Mouse (Mus musculus): Measurements from ENCODE around the gene Hs2st1. TPM values are rescaled to one million over a fixed set of nuclear protein-coding genes. Genes with fewer than 3 reads are reported as not detected.

The Hs2st1 gene
- polyA plus RNA-seq, 2 experiments from 2014 or later = 1.9 to 3.3 TPM

DNA sequence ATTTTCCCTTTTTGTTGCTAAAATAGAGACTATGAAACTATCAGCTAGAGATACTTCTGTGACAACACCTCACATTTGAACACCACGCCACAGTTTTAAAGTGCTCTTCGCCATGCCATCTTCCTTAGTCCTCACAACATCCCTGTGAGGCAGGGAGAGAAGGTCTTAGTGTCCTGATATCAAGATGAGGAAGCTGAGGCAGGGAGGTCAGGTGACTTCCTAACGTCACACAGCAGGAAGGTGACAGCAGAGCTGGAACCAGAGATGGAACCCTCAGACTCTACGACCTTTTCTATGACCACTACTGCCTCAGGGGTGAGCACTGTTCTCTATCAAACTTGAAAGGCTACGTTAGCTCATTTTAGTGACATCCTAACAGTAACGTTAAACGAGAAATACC lies 136.9 kb downstream of the Hs2st1 start:
- no peak for ATAC-seq

DNA sequence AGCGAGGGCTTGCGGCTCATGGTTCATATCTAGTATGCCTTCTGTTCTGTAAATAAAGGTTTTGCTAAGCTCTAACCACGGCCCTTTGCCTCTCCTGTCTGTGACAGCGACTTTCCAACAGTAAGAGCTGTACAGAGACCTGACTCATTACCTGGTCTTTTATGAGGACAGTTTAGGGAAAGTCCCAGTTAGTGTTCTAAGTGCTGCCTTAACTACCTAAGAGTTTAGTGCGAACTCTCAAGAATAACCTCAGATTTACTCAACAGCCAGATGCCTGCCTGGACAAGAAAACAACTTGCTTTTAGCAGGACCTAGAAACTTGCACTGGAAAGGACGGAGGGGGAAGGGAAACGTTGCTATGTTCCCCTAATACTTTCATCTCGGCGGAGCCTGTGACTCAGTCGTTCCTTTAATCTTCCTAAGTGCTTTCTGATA lies 137.8 kb downstream of the Hs2st1 start:
- peak; percentile 84 for ATAC-seq

DNA sequence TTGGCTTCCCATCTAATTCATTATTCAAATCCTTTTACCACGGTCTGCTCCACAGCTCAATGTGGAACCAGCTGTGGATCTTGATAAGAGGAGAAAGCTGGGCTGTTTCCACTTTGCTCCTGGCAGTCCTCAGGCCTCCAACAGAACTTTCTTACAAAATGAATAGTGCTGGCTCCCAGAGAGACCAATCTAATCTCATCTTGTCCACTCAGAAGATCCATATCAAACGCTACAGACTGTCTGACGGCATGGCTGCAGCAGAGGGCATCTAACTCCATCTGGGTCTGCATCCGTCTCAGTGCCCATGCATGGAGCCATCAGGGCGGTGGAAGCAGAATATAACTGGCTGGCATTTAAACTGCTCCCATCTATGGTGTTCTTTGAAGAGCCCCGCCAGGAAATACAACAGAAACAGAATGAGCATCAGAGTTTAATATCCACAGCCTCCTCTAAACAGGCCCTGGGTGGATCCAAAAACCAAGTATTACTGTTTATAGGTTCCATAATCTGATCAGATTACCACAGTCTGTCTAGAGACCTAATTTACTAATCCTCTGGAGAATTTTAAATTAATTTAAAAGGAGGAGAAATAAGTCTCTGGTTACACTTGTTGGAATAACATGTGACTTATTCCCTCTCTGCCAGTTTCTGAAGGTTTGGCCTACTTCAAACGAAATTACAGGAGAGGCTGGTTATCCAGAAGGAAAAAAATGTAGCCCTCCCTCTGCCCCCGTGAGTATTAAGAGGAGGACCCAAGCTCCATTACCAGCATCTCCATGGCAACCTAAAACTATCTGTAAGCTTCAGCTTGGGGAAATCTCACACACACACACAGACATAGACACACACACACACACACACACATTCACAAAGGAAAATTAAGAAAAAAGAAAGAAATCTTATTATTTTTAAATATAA lies 141.2 kb downstream of the Hs2st1 start:
- ATAC-seq = no peak

DNA sequence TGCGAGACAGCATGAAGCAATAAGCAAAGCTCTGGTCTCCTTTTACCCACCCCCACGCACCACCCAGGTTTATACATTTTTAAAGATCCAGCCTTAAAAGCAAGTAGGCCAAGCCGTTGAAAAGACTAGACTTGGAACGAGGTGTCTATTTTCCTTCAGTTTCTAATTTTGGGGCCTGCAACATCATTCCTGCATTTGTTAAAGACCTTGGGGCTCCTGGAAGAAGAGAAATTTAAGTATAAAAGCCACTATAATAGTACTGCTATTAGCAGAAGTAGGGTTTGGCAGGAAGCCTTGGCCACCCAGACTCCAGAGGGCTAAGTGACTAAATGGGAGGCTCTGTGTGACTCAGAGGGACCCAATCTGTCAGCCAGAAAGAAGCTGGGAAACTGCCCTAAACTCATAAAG lies 144.9 kb downstream of the Hs2st1 start:
- no peak for ATAC-seq

DNA sequence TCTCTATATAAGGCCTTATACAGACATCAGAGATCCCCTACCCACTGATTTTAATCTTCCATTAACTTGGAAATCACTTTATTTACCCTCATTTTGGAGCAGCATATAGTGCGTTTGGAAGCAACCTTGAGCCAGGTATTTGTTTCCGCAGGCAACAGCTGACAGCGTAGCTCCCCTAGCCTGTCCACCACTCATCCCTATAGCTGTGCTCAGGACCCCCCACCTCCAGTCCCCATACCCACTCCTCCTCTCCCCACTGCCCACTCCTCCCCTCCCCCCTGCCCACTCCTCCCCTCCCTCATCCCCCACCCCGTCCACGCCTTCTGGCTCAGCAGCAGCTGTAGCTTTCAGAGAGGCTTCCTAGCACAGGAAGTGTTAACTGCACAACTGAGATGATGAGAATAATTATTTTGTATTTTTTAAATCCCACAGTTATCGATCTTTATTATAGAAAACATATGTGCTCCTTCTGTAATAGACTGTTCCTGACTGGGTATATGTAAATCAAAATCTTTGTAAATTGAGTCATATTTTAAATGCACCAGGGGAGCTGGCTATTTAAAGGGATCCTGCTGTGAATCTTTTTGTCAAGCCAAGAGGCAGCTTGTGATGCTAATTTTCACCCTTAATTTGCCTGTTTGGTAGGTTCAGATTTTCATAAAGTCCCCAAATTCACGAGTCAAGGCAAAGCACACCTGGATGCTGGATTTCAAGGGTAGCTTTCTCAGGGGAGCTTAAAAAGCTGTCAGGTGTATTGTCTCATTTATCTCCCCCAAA lies 148.4 kb downstream of the Hs2st1 start:
- no peak for ATAC-seq

DNA sequence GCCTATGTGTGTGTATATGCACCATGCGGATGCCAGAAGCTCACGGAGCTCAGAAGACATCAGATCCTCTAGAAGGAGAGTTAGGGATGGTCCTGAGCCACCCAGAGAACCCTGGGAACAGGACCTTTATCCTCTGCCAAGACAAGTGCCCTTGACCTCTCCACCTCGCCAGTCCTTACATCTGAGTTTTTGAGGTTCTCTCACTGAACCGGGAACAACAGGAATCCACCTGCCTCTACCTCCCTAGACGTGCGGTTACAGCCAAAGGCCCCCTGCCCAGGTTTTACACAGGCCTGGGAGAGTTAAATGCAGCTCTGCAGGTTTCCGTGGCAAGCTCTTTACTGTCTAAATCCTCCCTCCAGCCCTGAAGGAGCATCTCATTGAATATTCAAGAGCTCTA lies 156.2 kb downstream of the Hs2st1 start:
- ATAC-seq = no peak

DNA sequence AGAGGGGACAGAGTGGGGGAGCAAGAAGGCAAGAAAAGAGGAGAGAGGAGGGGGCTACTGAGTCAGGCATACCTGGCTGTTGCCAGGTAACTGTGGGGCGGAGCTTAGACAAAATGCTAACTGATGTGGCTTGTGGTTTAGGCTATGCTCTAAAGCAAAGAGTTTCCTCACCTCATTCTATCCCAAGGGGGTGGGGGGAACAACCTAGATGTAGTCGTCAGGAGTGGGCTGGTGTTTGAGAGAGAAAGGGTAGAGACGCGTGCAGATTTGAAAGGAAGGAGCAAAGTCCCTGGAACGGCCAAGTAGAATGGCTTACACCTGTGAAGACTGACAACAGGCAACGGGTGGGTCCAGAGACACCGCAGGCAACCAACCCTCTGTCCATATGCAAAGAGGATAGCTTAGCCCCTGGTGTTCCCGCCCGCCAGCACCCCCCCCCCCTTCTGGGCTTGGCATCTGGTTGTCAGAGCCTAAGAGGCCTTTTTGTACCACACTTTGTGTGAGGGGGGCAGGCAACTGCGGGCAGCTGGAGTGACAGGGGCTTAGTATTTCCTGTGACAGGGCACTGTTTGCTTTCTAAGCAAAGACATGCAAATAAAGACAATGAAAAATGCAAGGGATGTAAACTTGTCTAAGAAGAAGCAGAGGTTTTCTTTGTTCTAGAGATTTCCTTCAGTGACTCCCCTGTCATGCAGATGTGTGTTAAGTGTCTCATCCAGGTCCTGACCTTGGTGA lies 157.3 kb downstream of the Hs2st1 start:
- peak; percentile 82 for ATAC-seq

DNA sequence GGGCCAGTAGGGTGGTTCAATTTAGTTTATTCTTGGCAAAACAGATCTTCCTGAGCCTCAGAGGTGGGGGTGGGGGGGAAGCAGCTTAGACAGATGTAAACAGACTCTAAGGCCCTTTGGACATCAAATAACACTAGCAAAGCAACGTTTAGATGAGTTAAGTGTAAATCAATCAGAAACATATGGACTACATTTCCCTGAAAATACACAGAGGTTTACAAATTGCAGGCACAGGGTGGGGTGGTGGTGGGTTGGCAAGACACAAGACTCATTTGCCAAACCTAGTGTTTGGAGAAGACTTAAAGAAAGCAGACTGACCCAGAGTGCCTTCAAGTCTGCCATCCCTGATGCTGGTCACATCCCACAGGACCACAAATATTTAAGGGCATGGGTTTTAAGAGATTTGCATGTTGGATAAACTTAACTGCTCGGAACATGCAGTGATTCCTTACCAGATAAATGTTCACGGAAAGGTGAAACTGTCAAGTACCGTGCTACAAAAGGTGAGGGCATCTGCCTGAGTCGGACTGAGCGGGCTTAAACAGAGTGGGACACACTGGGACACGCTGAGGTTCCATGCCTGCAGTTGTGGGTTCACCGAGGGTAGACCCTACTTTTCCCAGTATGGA lies 158.2 kb downstream of the Hs2st1 start:
- ATAC-seq = no peak

DNA sequence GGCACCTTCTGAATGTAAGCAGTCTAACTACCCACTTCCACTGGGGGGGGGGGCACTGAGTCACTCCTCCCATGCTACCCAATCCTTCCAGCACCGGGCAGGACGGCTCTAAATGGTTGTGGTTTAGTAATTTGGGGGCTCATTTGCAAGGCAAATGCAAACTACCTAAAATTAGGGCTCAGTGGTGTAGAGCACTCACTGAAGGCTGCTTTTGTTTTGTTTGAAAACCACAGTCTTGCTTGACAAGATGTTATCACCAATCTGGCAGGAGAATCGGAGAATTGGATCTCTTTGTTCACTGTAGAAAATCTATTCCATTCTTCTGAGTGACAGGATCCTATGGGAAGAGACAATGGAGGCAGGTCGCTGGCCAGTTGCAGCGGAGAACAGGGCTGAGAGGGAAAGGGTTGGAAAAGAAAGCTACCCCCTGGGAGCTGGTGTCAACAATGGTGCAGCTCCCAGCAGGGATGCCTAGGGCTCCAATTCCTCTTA lies 158.9 kb downstream of the Hs2st1 start:
- no peak for ATAC-seq

DNA sequence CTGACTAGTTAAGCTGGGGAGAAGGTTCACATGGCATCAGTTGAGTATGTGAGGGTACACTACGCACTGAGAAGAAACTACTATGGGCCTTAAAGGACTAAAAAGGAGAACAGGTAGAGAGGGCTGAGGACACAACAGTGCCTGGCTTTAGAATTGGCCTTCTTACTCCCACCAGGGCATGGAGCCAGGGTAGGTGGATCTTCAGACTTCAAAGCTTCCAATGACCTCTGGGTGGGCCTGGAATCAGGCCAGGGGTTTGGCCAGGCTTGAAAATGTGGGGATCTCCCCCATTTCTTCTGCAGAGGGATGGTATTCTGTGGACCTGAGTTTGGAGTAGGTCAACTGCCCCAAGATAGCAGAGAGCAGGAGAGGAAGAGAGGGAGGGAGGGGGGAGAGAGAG lies 161.0 kb downstream of the Hs2st1 start:
- no peak for ATAC-seq

DNA sequence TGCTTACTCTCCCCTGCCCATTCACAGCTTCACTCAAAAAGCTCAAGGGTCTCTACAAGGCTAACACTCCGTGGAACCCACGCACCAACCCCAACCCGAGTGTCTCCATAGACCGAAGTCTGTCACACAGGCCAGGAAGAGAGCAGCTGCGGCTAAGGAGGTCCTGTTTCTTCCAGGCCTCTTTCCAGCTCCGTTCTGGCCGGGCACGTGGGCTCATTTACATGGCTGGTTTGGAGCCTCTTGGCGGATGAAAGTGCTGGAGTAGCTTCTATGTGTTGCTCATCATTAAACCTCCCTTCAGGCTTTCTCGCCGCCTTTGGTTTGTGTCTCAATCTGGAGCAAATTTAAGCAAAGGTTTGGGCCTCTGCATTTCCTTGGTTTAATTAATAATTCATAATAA lies 164.7 kb downstream of the Hs2st1 start:
- no peak for ATAC-seq

DNA sequence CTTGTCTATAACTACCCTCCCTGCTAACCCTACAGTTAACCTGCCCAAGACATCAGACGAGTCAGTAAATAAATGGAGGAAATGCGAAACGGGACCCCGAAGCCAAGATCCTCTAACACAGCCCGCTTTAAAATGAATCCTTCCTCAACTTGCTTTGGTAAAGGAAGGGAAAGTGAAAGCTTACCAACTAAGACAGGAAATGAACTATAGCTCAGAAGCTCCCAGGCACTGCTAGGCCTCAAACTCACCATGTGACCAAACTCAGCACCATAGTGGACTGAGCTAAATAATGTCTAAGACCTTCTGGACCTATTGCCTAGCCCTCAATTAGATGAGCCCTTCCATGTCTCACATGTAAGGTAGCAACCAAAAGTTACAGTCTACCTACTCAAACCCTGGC lies 168.7 kb downstream of the Hs2st1 start:
- peak; percentile 80 for ATAC-seq

DNA sequence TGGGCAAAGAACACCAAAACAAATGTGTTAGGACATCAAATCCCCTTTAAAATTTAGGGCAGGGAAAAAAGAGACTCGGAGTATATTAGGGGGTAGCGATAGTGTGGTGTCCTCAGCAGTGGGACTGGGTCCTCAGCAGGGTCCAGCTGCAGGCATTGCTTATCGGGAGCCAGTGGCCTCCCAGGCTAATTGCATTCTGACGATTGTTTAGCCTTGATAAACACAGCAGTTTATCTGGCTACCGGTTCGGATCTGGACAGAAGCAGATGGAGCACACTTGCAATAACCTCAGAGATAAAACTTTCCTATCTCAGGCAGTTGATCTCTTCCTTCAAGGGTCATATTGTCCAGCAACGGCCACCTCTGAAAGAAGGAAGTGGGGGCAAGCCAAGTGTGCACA lies 169.1 kb downstream of the Hs2st1 start:
- ATAC-seq = no peak

DNA sequence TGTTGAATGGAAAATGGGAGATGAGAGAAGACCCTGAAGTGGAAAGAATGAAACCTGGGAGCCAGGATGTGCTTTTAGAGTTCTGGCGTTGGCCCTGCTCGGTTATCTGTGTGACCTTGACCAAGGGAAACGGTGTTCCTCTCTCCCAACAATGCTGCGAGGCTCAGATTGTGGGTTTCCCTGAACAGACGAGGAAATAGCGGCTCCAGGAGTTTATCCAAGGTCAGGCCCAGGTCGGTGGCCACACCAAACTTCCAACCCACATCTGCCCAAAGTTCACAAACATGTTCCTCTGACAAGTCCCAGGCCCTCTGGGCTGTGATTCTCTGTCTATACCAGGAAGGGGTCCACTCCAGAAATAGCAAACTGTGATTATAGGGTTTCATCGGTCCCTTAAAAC lies 169.6 kb downstream of the Hs2st1 start:
- ATAC-seq = no peak

DNA sequence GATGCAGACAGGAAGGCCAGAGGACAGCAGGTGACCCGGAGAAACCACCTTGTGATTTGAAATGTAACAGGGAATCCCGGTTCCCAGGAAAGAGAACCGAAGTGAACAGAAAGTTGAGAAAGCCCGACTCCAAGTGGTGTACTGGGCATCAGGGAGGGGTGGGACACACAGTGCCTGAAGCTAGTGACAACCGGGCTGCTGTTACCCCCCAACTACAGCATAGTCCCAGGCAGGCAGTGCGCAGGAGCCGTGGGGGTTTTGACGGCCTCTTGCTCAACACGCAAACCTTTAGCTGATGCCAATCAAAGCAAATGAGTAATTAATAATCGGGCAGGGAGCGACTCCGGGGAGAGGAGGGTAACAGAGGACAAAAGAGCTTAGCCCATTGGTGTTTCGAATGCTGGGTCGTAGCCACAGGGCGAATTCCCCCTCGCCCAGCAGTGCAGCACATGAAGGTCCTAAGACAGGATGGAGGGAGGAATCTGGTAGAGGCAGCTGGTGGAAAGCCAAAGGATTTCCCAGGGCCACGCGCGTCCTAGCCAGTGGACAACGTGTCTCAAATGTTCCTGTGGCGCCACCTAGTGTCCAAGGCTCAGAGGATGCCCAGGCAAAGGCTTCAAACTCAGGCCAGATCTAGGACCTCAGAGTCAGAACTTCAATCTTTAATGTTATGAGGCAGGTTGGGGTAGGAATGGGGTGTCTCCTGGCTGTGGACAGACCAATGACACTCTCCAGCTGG lies 170.5 kb downstream of the Hs2st1 start:
- ATAC-seq = peak; percentile 65

DNA sequence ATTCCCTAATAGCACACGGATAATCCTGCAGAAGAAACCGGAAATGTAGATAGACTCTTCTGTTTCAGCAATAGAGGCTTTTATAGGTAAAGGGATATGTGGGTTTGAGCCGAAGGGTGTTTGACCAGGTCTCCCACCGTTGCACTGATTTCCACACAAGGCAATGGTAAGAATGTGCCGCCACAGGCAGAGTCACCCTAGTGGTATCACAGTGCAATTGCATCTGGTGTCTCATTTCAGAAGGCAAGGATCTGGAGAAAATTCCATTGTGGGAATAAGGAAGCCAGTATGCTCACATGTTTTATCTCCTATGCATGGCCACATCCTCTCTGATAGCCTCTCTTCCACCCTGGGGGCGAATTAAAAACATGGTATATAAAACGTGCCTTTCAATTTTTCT lies 171.8 kb downstream of the Hs2st1 start:
- ATAC-seq = no peak

DNA sequence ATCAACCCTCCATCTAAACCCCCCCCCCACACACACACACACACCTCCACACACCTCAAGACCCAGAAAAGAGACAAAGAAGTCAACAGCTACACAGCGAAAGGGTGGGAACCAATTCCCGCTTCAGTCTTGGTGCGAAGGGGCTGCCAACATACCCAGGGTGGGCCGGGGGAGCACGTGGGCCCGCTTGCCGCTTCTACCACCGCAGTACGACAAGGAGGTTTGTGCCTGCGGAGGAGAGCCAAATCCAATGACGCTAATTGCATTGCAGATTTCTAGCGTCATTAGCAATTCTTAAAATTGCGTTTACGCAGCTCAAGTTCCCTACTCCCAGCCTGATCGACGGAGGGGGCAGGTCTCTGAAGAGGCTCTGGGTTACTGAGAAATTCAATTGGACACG lies 173.5 kb downstream of the Hs2st1 start:
- ATAC-seq = no peak

DNA sequence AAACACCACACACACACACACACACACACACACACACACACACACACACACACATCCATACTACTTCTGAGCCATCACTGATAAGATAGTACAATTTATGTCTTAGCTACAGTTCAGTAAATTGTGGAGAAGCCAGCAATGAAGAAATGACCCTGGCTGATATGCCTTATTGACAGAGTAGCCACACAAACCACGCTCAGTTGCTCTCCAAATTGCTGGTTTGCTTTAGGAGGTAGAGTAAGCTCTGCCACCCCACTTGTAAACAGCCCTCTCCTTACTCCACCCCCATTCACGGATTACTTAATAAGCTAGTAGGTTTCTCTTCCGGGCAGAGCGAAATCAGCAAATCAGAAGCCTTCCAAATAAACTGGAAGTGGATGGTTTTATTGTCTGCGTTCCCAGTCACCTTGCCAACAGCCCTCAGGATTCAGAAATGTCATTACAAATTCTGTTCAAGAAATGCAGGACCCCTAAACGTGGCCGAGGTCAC lies 175.5 kb downstream of the Hs2st1 start:
- no peak for ATAC-seq

DNA sequence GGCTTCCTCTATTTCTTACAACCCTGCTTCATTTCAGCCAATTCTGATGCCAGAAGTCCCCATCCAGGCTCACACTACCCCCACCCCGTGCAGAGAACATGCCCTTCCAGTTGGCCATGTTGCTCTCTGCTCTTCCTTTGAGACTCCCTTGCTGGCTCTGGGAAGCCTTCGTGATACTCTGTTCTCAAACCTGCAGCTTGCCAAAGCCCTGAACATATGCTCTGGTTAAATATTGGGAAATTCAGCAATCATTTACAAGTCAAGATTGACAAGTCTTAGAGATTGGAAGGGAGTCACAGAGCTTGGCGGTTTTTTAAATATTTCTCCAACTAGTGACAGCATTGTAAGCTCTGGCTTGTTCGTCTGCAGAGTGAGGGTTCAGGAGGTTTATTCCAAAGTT lies 183.5 kb downstream of the Hs2st1 start:
- no peak for ATAC-seq

DNA sequence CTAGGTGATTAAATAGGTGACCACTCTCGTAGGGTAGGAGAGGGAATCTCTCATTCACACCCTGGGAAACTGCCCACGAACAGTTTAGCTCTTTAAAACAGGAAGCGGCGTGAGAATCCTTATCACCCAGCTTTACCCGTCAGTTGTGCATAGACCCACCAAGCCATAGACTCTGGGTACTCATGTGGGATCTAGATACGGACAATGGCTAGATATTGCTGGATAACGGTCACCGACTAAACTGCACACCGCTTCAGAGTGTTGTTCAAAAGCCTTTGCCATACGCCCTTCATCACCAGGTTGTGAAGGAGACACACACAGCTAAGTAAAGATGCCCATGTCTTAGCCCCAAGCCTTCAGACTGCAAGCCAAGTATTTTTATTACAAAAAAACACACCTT lies 185.3 kb downstream of the Hs2st1 start:
- ATAC-seq = no peak

DNA sequence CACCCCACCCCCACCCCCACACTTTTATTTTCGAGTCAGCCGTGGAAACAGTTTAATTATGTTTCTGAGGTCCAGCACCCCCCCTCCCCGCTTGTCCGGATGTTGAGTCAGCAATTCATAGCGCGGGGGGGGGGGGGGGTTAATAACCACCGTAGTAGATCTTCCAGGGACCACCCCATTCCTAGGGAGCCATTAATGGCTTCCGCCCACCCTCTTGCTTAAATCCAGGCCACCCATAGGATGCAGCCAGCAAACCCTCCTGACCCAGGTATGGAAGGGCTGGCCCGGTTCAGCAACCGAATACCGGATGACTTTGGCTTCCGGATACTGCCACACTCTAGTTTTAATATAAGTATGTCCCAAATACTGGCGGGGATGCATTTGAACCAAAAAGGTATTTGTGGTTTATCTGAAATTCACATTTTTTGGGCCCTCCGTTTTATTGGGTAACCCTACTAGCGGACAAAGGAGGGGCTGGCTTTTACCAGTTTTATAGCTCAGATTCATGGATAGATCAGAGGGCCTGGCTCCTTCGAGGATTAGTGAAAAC lies 188.5 kb downstream of the Hs2st1 start:
- peak; percentile 51 for ATAC-seq
